Mouse (Mus musculus) MEL (cell line): Measurements from ENCODE around the gene Ccm2.

ENCODE experiments used
- BHLHE40 ChIP-seq: IDR thresholded peaks from 2 replicates; pipeline ENCODE4 v1.6.1; 2012; ENCODE audit warnings: low read depth, mild to moderate bottlenecking, inconsistent platforms, low read length, improper control_type of control experiment, borderline replicate concordance
- CTCF ChIP-seq, 3 experiments: IDR thresholded peaks in 2 of 3; conservative IDR thresholded peaks in 1 of 3; 2 replicates each; pipeline ENCODE4 v1.5.1; 2011 to 2012; ENCODE audit warnings: low read length in 3 of 3, low read depth in 2 of 3, mild to moderate bottlenecking in 2 of 3, improper control_type of control experiment in 1 of 3, inconsistent platforms in 1 of 3, mixed read lengths in 1 of 3, moderate library complexity in 1 of 3; ENCODE audit not compliant: control insufficient read depth in 1 of 3, insufficient read depth in 1 of 3, poor library complexity in 1 of 3, severe bottlenecking in 1 of 3
- E2F4 ChIP-seq: IDR thresholded peaks from 2 replicates; pipeline ENCODE4 v1.6.1; 2011; ENCODE audit warnings: low read depth, low read length, improper control_type of control experiment, borderline replicate concordance
- EP300 ChIP-seq, 2 experiments: IDR thresholded peaks; 2 replicates each; pipeline ENCODE4 v1.6.1; 2011; ENCODE audit warnings: improper control_type of control experiment in 2 of 2, low read length in 2 of 2, low read depth in 1 of 2, mild to moderate bottlenecking in 1 of 2
- ETS1 ChIP-seq: IDR thresholded peaks from 2 replicates; pipeline ENCODE4 v1.6.1; 2012; ENCODE audit warnings: low read depth, mild to moderate bottlenecking, inconsistent platforms, low read length, improper control_type of control experiment, moderate library complexity
- HCFC1 ChIP-seq: IDR thresholded peaks from 2 replicates; pipeline ENCODE4 v1.6.1; 2012; ENCODE audit warnings: low read depth, mild to moderate bottlenecking, inconsistent platforms, low read length, improper control_type of control experiment, moderate library complexity
- POLR2A ChIP-seq, 2 experiments: IDR thresholded peaks; 2 replicates each; pipeline ENCODE4 v1.6.1; 2011 to 2012; ENCODE audit warnings: low read length in 2 of 2, mild to moderate bottlenecking in 2 of 2, control low read depth in 1 of 2, improper control_type of control experiment in 1 of 2, low read depth in 1 of 2, moderate library complexity in 1 of 2; ENCODE audit not compliant: control insufficient read depth in 1 of 2, insufficient read depth in 1 of 2, poor library complexity in 1 of 2
- TAL1 ChIP-seq: IDR thresholded peaks from 2 replicates; pipeline ENCODE4 v1.6.1; 2012; ENCODE audit warnings: mild to moderate bottlenecking, inconsistent platforms, low read length, moderate library complexity, mixed read lengths
- TBP ChIP-seq: IDR thresholded peaks from 2 replicates; pipeline ENCODE4 v1.8.0; 2011; ENCODE audit warnings: low read depth, low read length, improper control_type of control experiment
- USF2 ChIP-seq, 2 experiments: IDR thresholded peaks; 2 replicates each; pipeline ENCODE4 v1.6.1; 2011 to 2012; ENCODE audit warnings: improper control_type of control experiment in 2 of 2, low read length in 2 of 2, borderline replicate concordance in 1 of 2, inconsistent platforms in 1 of 2, low read depth in 1 of 2, mild to moderate bottlenecking in 1 of 2; ENCODE audit not compliant: insufficient read depth in 1 of 2

DNA sequence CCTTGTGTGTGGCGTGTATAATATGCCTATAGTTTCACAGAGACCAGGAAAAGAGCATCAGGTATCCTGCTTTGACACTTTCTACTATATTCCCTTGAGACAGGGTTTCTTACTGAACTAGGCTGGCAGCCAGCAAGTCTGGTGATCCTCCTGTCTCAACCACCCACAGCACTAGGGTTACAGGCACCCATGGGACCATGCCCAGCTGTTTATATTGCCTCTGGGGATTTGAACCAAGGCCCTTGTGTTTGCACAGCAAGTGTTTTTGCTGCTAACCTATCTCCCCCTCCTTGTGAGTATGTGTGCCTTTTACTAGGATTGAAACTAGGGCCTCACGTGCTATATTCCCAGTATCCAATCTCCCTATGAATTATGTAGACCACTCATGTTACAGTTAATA is 34.9 kb downstream of the Ccm2 start:
- TF ChIP-seq CTCF (IDR thresholded peaks at IDR 0.05 in 2 of 3, conservative IDR thresholded peaks at IDR 0.05 in 1 of 3; ENCODE audit: control insufficient read depth in 1 of 3, insufficient read depth in 1 of 3, low read depth in 2 of 3, low read length in 3 of 3, poor library complexity in 1 of 3, severe bottlenecking in 1 of 3) (no peak), E2F4 (no peak), BHLHE40 (no peak), EP300 (IDR thresholded peaks at IDR 0.05; ENCODE audit: low read depth in 1 of 2, low read length in 2 of 2) (no peak), POLR2A (IDR thresholded peaks at IDR 0.05; ENCODE audit: control insufficient read depth in 1 of 2, insufficient read depth in 1 of 2, low read depth in 1 of 2, low read length in 2 of 2, poor library complexity in 1 of 2) (no peak), USF2 (IDR thresholded peaks at IDR 0.05; ENCODE audit: borderline replicate concordance in 1 of 2, insufficient read depth in 1 of 2, low read depth in 1 of 2, low read length in 2 of 2) (no peak), TBP (no peak), HCFC1 (no peak), TAL1 (no peak), ETS1 (no peak)
